Mouse (Mus musculus): Measurements from ENCODE around the gene Dnm3. TPM values are rescaled to one million over a fixed set of nuclear protein-coding genes. Genes with fewer than 3 reads are reported as not detected.
"Not testable (repeated sequence)": the region's sequence is repeated elsewhere in the genome, so short reads cannot be mapped to it uniquely, and the experiment has no call there.

The Dnm3 gene
- polyA plus RNA-seq, 1 experiment: 3.0 TPM

DNA sequence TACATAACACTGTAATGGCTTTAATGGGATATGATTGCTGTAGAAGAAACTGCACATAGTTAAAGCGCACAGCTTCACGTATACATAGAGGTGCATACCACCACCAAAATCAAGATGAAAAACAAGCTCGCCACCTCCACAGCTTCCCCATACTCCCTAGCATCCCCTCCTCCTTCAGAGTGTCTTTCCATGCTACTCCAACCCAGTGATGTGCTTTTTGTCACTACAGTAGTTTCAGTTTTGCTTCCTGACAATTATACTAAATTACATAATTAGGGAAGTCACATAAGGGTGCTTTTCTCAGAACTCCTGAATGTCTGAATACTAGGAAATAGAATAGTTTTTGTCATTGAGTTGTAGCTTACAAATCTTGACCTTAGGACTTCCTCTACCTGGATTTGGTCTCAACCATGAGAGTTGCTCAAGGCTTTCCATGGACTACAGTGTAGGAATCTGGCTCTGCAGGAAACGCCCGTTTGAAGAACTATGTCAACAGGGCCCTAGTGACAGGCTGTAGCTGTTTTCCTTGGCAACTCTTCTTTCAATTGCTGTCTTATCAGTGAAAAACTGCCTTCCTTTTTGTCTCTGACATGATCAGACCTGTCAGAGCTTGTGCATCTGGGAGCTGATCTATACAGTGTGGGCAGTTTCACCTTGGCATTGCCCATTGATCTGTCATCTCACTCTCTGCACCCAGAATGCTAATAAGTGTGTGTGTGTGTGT, 89.2 kb downstream of the Dnm3 start:
- peaks cover 15% of the 10 kb centered on the region; the same call in 1 of the 2 replicates for H3K4me1 ChIP-seq (ENCODE audit: control insufficient read depth, insufficient read depth, insufficient read length, low read length)

DNA sequence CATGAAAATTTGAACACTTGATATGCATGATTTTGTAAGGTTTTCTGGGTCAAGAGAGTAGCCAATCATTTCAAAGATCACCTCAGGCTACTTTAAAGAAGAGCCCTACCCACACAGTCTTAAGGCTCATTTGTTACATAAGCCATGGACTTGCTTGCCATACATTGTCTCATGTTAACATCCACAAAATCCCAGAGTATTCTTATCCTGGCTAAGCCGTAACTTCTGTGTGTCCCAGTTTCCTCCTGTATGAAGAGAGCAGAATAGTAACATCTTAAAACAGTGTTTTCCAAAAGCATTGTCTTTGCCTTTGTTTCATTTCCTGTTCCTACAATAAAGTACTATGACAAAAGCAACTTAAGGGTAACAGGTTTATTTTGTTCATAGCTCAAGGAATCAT, 104.8 kb downstream of the Dnm3 start:
- not testable (repeated sequence) for H3K4me3 ChIP-seq (ENCODE audit: insufficient read depth, low read depth, low read length); H3K27ac ChIP-seq (replicated peaks; ENCODE audit: low read depth, low read length); H3K4me1 ChIP-seq (ENCODE audit: control insufficient read depth, insufficient read depth, insufficient read length, low read length)

More for the DNA sequence above, 89.2 kb downstream of the Dnm3 start:
- Histone ChIP-seq H3K27ac (replicated peaks; ENCODE audit: low read depth, low read length) (no peak overlapping the region), H3K4me3 (ENCODE audit: insufficient read depth, low read depth, low read length) (no peak overlapping the region)

DNA sequence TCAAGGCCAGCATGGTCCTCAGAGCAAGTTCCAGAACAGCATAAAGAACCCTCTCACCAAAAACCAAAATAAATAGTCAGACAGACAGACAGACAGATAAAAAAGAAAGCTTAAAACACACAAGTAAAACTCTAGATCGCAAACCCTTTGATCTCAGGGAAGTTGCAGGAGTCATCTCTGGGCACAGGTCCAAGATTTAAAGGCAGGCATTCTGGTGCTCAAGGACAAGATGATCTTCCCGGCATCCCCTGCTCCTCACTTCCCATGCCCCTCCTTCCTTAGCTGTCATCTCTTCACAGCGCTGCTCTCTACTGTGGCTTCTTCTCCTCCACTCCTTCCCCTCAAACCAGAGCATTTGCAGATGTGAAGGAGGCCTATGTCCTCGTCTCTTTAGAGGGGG, 108.1 kb downstream of the Dnm3 start:
- Histone ChIP-seq H3K27ac (replicated peaks; ENCODE audit: low read depth, low read length) (no peak overlapping the region), H3K4me3 (ENCODE audit: insufficient read depth, low read depth, low read length) (no peak overlapping the region), H3K4me1 (ENCODE audit: control insufficient read depth, insufficient read depth, insufficient read length, low read length) (no peaks in the 10 kb centered on the region)

GRCm38 (mm10) chr1:162361978-162362377, 115.9 kb downstream of the Dnm3 start:
- H3K27ac ChIP-seq (replicated peaks; ENCODE audit: low read depth, low read length): no peak overlapping the region
- H3K4me3 ChIP-seq (ENCODE audit: insufficient read depth, low read depth, low read length): no peak overlapping the region
- no peaks in the 10 kb centered on the region for H3K4me1 ChIP-seq (ENCODE audit: control insufficient read depth, insufficient read depth, insufficient read length, low read length)

DNA sequence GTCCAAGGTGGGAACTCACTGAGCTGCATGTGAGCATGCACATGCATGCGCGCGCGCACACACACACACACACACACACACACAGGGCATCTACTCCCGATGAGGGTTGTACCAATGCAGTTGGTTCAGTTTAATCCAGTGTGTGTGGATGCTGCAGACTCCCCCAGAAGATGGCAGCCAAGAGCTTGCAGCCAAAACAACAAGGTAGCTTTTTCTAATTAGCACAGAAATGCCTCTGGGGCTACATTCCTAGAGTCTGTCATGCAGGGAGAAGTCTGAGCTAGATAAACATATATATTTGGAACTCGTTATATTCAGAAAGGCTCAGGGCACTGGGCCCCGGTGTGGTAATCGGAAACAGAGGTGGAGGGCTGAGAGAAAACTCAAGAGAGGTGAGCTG, 118.6 kb downstream of the Dnm3 start:
- no peaks in the 10 kb centered on the region for H3K4me1 ChIP-seq (ENCODE audit: control insufficient read depth, insufficient read depth, insufficient read length, low read length)
- no peak overlapping the region for H3K4me3 ChIP-seq (ENCODE audit: insufficient read depth, low read depth, low read length)
- no peak overlapping the region for H3K27ac ChIP-seq (replicated peaks; ENCODE audit: low read depth, low read length)

GRCm38 (mm10) chr1:162358036-162358435, 119.8 kb downstream of the Dnm3 start:
- no peak overlapping the region for H3K4me3 ChIP-seq (ENCODE audit: insufficient read depth, low read depth, low read length)
- H3K4me1 ChIP-seq (ENCODE audit: control insufficient read depth, insufficient read depth, insufficient read length, low read length): no peaks in the 10 kb centered on the region
- H3K27ac ChIP-seq (replicated peaks; ENCODE audit: low read depth, low read length): no peak overlapping the region

DNA sequence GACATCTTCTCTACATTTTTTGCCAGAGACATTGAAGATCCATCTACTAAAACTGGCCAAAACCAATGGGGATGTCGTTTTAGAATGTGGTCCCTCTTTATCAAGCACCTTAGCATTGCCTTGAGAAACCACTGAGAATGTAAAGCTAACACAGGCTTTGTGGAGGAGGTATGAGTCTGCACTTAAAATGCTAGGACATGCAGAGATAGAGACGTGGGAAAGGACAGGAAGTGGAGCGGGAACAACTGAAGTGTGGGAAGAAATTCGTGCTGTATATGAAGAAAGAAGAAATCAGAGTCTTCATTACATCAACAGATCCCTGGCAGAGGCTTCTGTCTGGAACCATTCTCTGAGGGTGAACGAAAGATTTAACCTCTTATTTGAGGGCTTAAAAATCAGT, 121.4 kb downstream of the Dnm3 start:
- no peaks in the 10 kb centered on the region for H3K4me1 ChIP-seq (ENCODE audit: control insufficient read depth, insufficient read depth, insufficient read length, low read length)
- no peak overlapping the region for H3K4me3 ChIP-seq (ENCODE audit: insufficient read depth, low read depth, low read length)
- H3K27ac ChIP-seq (replicated peaks; ENCODE audit: low read depth, low read length): no peak overlapping the region

- Histone ChIP-seq H3K4me1 (ENCODE audit: control insufficient read depth, insufficient read depth, insufficient read length, low read length) (no peaks in the 10 kb centered on the region), H3K27ac (replicated peaks; ENCODE audit: low read depth, low read length) (no peak overlapping the region), H3K4me3 (ENCODE audit: insufficient read depth, low read depth, low read length) (no peak overlapping the region)
Observed at GRCm38 (mm10) chr1:162354780-162355179, 123.1 kb downstream of the Dnm3 start.

- Histone ChIP-seq H3K27ac (replicated peaks; ENCODE audit: low read depth, low read length) (no peak overlapping the region), H3K4me3 (ENCODE audit: insufficient read depth, low read depth, low read length) (no peak overlapping the region), H3K4me1 (ENCODE audit: control insufficient read depth, insufficient read depth, insufficient read length, low read length) (no peaks in the 10 kb centered on the region)
Observed at GRCm38 (mm10) chr1:162353831-162354230, 124.0 kb downstream of the Dnm3 start.

DNA sequence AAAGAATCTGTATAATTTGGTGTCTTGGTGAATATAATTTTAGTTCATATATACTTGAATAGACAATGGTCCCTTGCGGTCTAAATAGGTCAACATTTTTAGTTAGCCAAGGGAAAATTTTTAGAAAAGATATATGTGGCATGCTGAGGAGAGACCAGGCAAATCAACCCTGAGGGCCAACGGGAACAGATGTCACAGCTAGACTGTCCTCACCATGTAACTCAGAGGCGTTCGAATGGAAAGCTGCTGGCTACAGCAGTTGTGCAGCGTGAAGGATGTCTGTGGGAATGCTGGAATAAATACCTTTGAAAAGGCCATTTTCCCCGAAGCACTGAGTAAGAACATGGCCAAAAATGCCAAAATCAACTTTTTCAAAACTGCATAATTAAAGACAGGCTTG, 128.5 kb downstream of the Dnm3 start:
- Histone ChIP-seq H3K4me1 (ENCODE audit: control insufficient read depth, insufficient read depth, insufficient read length, low read length) (no peaks in the 10 kb centered on the region), H3K27ac (replicated peaks; ENCODE audit: low read depth, low read length) (no peak overlapping the region), H3K4me3 (ENCODE audit: insufficient read depth, low read depth, low read length) (no peak overlapping the region)

DNA sequence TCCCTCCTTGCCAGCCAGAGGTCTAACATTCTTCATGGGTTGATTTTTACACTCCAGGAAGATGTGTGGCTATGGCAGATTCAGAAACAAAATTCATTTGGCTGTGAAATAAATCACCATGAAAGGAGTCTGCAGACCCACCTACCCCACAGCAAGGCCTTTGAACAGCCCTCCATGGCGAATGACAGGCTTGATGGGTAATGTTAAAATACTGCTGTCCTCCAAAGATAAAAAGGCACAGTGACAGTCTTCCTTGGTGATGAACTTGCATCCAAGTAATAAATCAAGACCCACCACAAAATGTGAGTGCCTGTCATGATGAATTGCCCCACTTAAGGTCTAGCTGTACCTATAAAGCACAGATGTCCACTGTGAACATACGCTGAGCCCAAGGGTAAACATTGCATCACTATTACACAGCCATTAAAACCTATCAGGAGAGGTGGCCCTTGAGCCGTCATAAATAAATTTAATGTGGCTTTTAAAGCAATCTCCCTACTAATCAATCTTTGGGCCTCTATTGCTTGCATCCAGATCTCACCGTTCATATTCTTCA, 131.3 kb downstream of the Dnm3 start:
- no peak overlapping the region for H3K4me3 ChIP-seq (ENCODE audit: insufficient read depth, low read depth, low read length)
- no peaks in the 10 kb centered on the region for H3K4me1 ChIP-seq (ENCODE audit: control insufficient read depth, insufficient read depth, insufficient read length, low read length)
- H3K27ac ChIP-seq (replicated peaks; ENCODE audit: low read depth, low read length): no peak overlapping the region

DNA sequence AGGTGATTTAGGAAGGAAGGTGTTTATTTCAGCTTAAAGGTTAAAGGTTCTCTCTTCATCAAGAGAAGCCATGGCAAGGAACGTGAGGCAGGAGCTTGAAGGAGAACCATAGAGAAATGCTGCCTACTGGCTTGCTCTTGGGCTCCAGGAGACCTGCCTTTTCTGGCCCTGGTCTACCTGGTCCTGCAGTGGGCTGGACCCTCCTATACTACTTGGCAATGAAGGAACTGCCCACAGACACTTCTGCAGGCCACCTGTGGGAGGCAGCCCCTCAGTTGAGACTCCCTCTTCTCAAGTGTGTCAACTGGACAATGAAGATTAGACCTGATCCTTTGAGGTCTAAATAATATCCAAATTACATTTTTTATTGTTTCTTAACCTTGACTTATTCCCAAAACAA, 140.7 kb downstream of the Dnm3 start:
- Histone ChIP-seq H3K4me3 (ENCODE audit: insufficient read depth, low read depth, low read length) (no peak overlapping the region), H3K4me1 (ENCODE audit: control insufficient read depth, insufficient read depth, insufficient read length, low read length) (no peaks in the 10 kb centered on the region), H3K27ac (replicated peaks; ENCODE audit: low read depth, low read length) (no peak overlapping the region)

- no peak overlapping the region for H3K4me3 ChIP-seq (ENCODE audit: insufficient read depth, low read depth, low read length)
- no peak overlapping the region for H3K27ac ChIP-seq (replicated peaks; ENCODE audit: low read depth, low read length)
- no peaks in the 10 kb centered on the region for H3K4me1 ChIP-seq (ENCODE audit: control insufficient read depth, insufficient read depth, insufficient read length, low read length)
Observed at GRCm38 (mm10) chr1:162336640-162337039, 141.2 kb downstream of the Dnm3 start.

DNA sequence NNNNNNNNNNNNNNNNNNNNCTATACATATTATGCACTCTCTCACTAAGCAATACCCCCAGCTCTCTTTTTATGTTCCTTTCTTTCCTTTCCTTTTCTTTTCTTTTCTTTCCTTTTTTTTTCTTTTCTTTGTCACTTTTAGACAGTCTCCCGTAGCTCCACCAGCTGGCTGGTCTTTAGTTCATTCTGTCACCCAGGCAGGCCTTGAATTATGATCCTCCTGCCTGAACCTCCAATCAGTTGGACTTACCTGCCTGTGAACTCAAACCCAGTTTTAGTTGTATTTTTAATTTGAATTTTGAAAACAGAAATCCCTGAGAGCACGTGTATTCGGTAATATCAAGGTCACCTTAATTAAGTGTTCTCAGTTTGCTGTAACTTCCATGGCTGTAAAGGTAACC, 141.6 kb downstream of the Dnm3 start:
- Histone ChIP-seq H3K4me1 (ENCODE audit: control insufficient read depth, insufficient read depth, insufficient read length, low read length) (no peaks in the 10 kb centered on the region), H3K4me3 (ENCODE audit: insufficient read depth, low read depth, low read length) (no peak overlapping the region), H3K27ac (replicated peaks; ENCODE audit: low read depth, low read length) (no peak overlapping the region)

- Histone ChIP-seq H3K4me1 (ENCODE audit: control insufficient read depth, insufficient read depth, insufficient read length, low read length) (no peaks in the 10 kb centered on the region), H3K27ac (replicated peaks; ENCODE audit: low read depth, low read length) (no peak overlapping the region), H3K4me3 (ENCODE audit: insufficient read depth, low read depth, low read length) (no peak overlapping the region)
Observed at GRCm38 (mm10) chr1:162328673-162329072, 149.2 kb downstream of the Dnm3 start.

GRCm38 (mm10) chr1:162327631-162328030, 150.2 kb downstream of the Dnm3 start:
- Histone ChIP-seq H3K27ac (replicated peaks; ENCODE audit: low read depth, low read length) (no peak overlapping the region), H3K4me3 (ENCODE audit: insufficient read depth, low read depth, low read length) (no peak overlapping the region), H3K4me1 (ENCODE audit: control insufficient read depth, insufficient read depth, insufficient read length, low read length) (no peaks in the 10 kb centered on the region)
